Mouse (Mus musculus) midbrain, embryonic 15.5 days (tissue): ENCODE measurements at regions not wholly inside any gene's neighbourhood (a gene's known extent, or its start where the extent isn't known, plus 50 kb on each side); places are given as distances from the start of the nearest gene placed in this dataset.

Experiments
- ATAC-seq: fragments of 200-750 bp; cut with Nextera tagmentation; replicated peaks from 2 replicates; pipeline ENCODE4 v1.8.0; 2017; ENCODE audit warnings: moderate TSS enrichment
- H3K27ac ChIP-seq: fragments of 300-500 bp; sonication (generic); 2 replicates; pipeline ENCODE4 v1.5.1; 2015; ENCODE audit warnings: mild to moderate bottlenecking, inconsistent platforms
- H3K27me3 ChIP-seq: fragments of 300-500 bp; sonication (generic); replicated peaks from 2 replicates; pipeline ENCODE4 v1.6.1; 2015; ENCODE audit warnings: inconsistent platforms
- H3K36me3 ChIP-seq: fragments of 300-500 bp; sonication (generic); replicated peaks from 2 replicates; pipeline ENCODE4 v1.6.1; 2015; ENCODE audit warnings: inconsistent platforms
- H3K4me1 ChIP-seq: fragments of 300-500 bp; sonication (generic); 2 replicates; pipeline ENCODE4 v1.6.1; 2015; ENCODE audit warnings: inconsistent platforms
- H3K4me2 ChIP-seq: fragments of 300-500 bp; sonication (generic); 2 replicates; pipeline ENCODE4 v1.6.1; 2015; ENCODE audit warnings: inconsistent platforms, mild to moderate bottlenecking, moderate library complexity
- H3K4me3 ChIP-seq: fragments of 300-500 bp; sonication (generic); 2 replicates; pipeline ENCODE4 v1.5.1; 2015; ENCODE audit warnings: mild to moderate bottlenecking, inconsistent platforms
- H3K9ac ChIP-seq: fragments of 300-500 bp; sonication (generic); 2 replicates; pipeline ENCODE4 v1.6.1; 2015; ENCODE audit warnings: mild to moderate bottlenecking, inconsistent platforms
- H3K9me3 ChIP-seq: fragments of 300-500 bp; sonication (generic); 2 replicates; pipeline ENCODE4 v1.6.1; 2016; ENCODE audit warnings: inconsistent platforms
- WGBS: fragments of 180-500 bp; shearing (Covaris S2); methylation state at CpG from one replicate; pipeline ENCODE4 v1.1.7; 2015; ENCODE audit warnings: mixed read lengths; 5-methylcytosine and 5-hydroxymethylcytosine counted together

- Histone ChIP-seq H3K4me3 (no peak overlapping the region), H3K27me3 (no peaks in the 10 kb centered on the region), H3K9me3 (no peaks in the 10 kb centered on the region), H3K9ac (no peak overlapping the region), H3K36me3 (no peaks in the 10 kb centered on the region), H3K4me2 (no peak overlapping the region), H3K27ac (no peak overlapping the region), H3K4me1 (peaks cover 5% of the 10 kb centered on the region; the same call in 1 of the 2 replicates)
- ATAC-seq = no peak
- WGBS = 68% methylated on average over 5 of the region's 5 CpGs
These were observed 202.5 kb downstream of the Pten start for GRCm38 (mm10) chr19:32959844-32960195.

GRCm38 (mm10) chr19:32960196-32960947, 203.1 kb downstream of the Pten start:
- 69% methylated on average over 9 of the region's 9 CpGs for WGBS
- Histone ChIP-seq H3K27me3 (no peaks in the 10 kb centered on the region), H3K4me2 (no peak overlapping the region), H3K27ac (no peak overlapping the region), H3K9me3 (no peaks in the 10 kb centered on the region), H3K9ac (no peak overlapping the region), H3K36me3 (no peaks in the 10 kb centered on the region), H3K4me1 (peaks cover 5% of the 10 kb centered on the region; the same call in 1 of the 2 replicates), H3K4me3 (no peak overlapping the region)
- no peak for ATAC-seq

GRCm38 (mm10) chr19:32961525-32961924, 204.2 kb downstream of the Pten start:
- 0 out of 2 replicates have a peak, but pooled peaks cover 5% of the 10 kb centered on the region for H3K4me1 ChIP-seq
- H3K9me3 ChIP-seq = no peaks in the 10 kb centered on the region
- H3K27me3 ChIP-seq = no peaks in the 10 kb centered on the region
- no peak overlapping the region for H3K4me3 ChIP-seq
- H3K9ac ChIP-seq = no peak overlapping the region
- no peak overlapping the region for H3K27ac ChIP-seq
- WGBS = 89% methylated on average over 5 of the region's 5 CpGs
- H3K36me3 ChIP-seq = no peaks in the 10 kb centered on the region
- no peak overlapping the region for H3K4me2 ChIP-seq
- no peak for ATAC-seq

GRCm38 (mm10) chr19:32963983-32964382, 206.7 kb downstream of the Pten start:
- Histone ChIP-seq H3K4me1 (no peaks in the 10 kb centered on the region), H3K4me2 (no peak overlapping the region), H3K27ac (no peak overlapping the region), H3K9me3 (no peaks in the 10 kb centered on the region), H3K4me3 (no peak overlapping the region), H3K27me3 (no peaks in the 10 kb centered on the region), H3K9ac (no peak overlapping the region), H3K36me3 (no peaks in the 10 kb centered on the region)
- 46% methylated on average over 1 of the region's 1 CpGs for WGBS
- no peak for ATAC-seq

- ATAC-seq = no peak
- Histone ChIP-seq H3K27me3 (no peaks in the 10 kb centered on the region), H3K9me3 (no peaks in the 10 kb centered on the region), H3K27ac (no peak overlapping the region), H3K9ac (no peak overlapping the region), H3K36me3 (no peaks in the 10 kb centered on the region), H3K4me2 (no peak overlapping the region), H3K4me1 (no peaks in the 10 kb centered on the region), H3K4me3 (no peak overlapping the region)
- WGBS = 61% methylated on average over 2 of the region's 2 CpGs
These were observed 208.2 kb downstream of the Pten start for GRCm38 (mm10) chr19:32965488-32965887.

- H3K4me1 ChIP-seq = no peaks in the 10 kb centered on the region
- H3K27me3 ChIP-seq = no peaks in the 10 kb centered on the region
- WGBS = 21% methylated on average over 7 of the region's 7 CpGs
- H3K9ac ChIP-seq = no peak overlapping the region
- no peak overlapping the region for H3K27ac ChIP-seq
- ATAC-seq = no peak
- no peaks in the 10 kb centered on the region for H3K9me3 ChIP-seq
- no peaks in the 10 kb centered on the region for H3K36me3 ChIP-seq
- H3K4me3 ChIP-seq = no peak overlapping the region
- no peak overlapping the region for H3K4me2 ChIP-seq
These were observed 212.0 kb downstream of the Pten start for GRCm38 (mm10) chr19:32969213-32969776.

- WGBS = 92% methylated on average over 6 of the region's 6 CpGs
These were observed 214.8 kb downstream of the Pten start for GRCm38 (mm10) chr19:32972116-32972515.

GRCm38 (mm10) chr19:32973130-32973529, 215.8 kb downstream of the Pten start:
- WGBS = 84% methylated on average over 3 of the region's 3 CpGs
- no peak for ATAC-seq
- Histone ChIP-seq H3K27ac (no peak overlapping the region), H3K27me3 (no peaks in the 10 kb centered on the region), H3K4me1 (no peaks in the 10 kb centered on the region), H3K4me2 (no peak overlapping the region), H3K9ac (no peak overlapping the region), H3K36me3 (no peaks in the 10 kb centered on the region), H3K9me3 (no peaks in the 10 kb centered on the region), H3K4me3 (no peak overlapping the region)

More at GRCm38 (mm10) chr19:32972116-32972515, 214.8 kb downstream of the Pten start:
- Histone ChIP-seq H3K27ac (no peak overlapping the region), H3K4me3 (no peak overlapping the region), H3K4me1 (no peaks in the 10 kb centered on the region), H3K9me3 (no peaks in the 10 kb centered on the region), H3K4me2 (no peak overlapping the region), H3K27me3 (no peaks in the 10 kb centered on the region), H3K9ac (no peak overlapping the region), H3K36me3 (no peaks in the 10 kb centered on the region)
- no peak for ATAC-seq

- H3K9ac ChIP-seq = no peak overlapping the region
- ATAC-seq = no peak
- no peak overlapping the region for H3K4me3 ChIP-seq
- 89% methylated on average over 4 of the region's 4 CpGs for WGBS
- H3K36me3 ChIP-seq = no peaks in the 10 kb centered on the region
- no peaks in the 10 kb centered on the region for H3K27me3 ChIP-seq
- H3K27ac ChIP-seq = no peak overlapping the region
- H3K4me1 ChIP-seq = no peaks in the 10 kb centered on the region
- no peak overlapping the region for H3K4me2 ChIP-seq
- no peaks in the 10 kb centered on the region for H3K9me3 ChIP-seq
These were observed 217.5 kb downstream of the Pten start for GRCm38 (mm10) chr19:32974778-32975240.

GRCm38 (mm10) chr19:32975303-32975702, 218.0 kb downstream of the Pten start:
- 85% methylated on average over 5 of the region's 5 CpGs for WGBS
- Histone ChIP-seq H3K27me3 (no peaks in the 10 kb centered on the region), H3K4me3 (no peak overlapping the region), H3K4me1 (no peaks in the 10 kb centered on the region), H3K27ac (no peak overlapping the region), H3K36me3 (no peaks in the 10 kb centered on the region), H3K9ac (no peak overlapping the region), H3K4me2 (no peak overlapping the region), H3K9me3 (no peaks in the 10 kb centered on the region)
- ATAC-seq = no peak

- no peak overlapping the region for H3K27ac ChIP-seq
- H3K4me2 ChIP-seq = no peak overlapping the region
- H3K27me3 ChIP-seq = no peaks in the 10 kb centered on the region
- no peaks in the 10 kb centered on the region for H3K36me3 ChIP-seq
- no peak for ATAC-seq
- 91% methylated on average over 7 of the region's 7 CpGs for WGBS
- no peak overlapping the region for H3K4me3 ChIP-seq
- no peaks in the 10 kb centered on the region for H3K4me1 ChIP-seq
- no peak overlapping the region for H3K9ac ChIP-seq
- no peaks in the 10 kb centered on the region for H3K9me3 ChIP-seq
These were observed 219.2 kb downstream of the Pten start for GRCm38 (mm10) chr19:32976507-32976906.

- Histone ChIP-seq H3K36me3 (no peaks in the 10 kb centered on the region), H3K4me3 (no peak overlapping the region), H3K27me3 (no peaks in the 10 kb centered on the region), H3K9me3 (no peaks in the 10 kb centered on the region), H3K27ac (no peak overlapping the region), H3K4me1 (no peaks in the 10 kb centered on the region), H3K4me2 (no peak overlapping the region), H3K9ac (no peak overlapping the region)
- no peak for ATAC-seq
- WGBS = 93% methylated on average over 7 of the region's 7 CpGs
These were observed 220.9 kb downstream of the Pten start for GRCm38 (mm10) chr19:32978037-32978745.
